Mouse (Mus musculus) frontal cortex, postnatal 25 days (tissue): ENCODE data around the gene Zfp672.
"Not testable (repeated sequence)": the region's sequence is repeated elsewhere in the genome, so short reads cannot be mapped to it uniquely, and the experiment has no call there.

Experiments used
- DNase-seq, 2 experiments: peaks; one replicate each; pipeline ENCODE4 v3.0.0; 2022; ENCODE audit warnings: low spot score in 2 of 2

The Zfp672 gene

GRCm38 (mm10) chr11:58330276-58331148 is at the start of gene Zfp672, which contains the start of gene Sh3bp5l:
Zfp672 (minus strand) TSS chr11:58330339.
Sh3bp5l (plus strand) TSS chr11:58330724.
- DNase-seq, result peak; percentile 80 to 81

- DNase-seq, result no peak
These were observed 49.4 kb upstream of the Zfp672 start for GRCm38 (mm10) chr11:58379516-58379915.

- no peak for DNase-seq
These were observed 48.7 kb upstream of the Zfp672 start, which contains the start of gene Lypd8 for GRCm38 (mm10) chr11:58378763-58379278. Lypd8 (plus strand) TSS chr11:58379043.

GRCm38 (mm10) chr11:58377686-58378085 is 47.5 kb upstream of the Zfp672 start:
- no peak for DNase-seq

DNA sequence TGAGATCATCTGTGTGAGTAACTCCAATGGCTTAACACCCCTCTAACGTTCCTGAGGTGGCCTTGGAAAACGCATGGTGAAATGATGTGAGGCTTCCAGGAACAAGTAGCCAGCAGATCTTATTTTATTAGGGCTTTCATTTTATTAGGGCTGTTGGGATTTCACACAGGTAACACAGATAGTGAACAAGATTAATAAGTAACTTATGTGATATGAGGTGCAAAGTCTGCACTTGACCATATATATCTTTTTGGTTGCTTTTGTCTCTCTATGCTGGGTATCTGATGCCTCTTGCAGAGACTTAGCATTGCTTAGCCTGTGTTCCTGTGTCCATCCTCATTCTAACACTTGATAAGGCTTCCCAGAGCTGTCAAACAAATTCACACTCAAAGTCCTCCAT is 47.1 kb upstream of the Zfp672 start:
- DNase-seq, result no peak

- not testable (repeated sequence) for DNase-seq
These were observed 36.1 kb upstream of the Zfp672 start for GRCm38 (mm10) chr11:58366191-58366590.

DNA sequence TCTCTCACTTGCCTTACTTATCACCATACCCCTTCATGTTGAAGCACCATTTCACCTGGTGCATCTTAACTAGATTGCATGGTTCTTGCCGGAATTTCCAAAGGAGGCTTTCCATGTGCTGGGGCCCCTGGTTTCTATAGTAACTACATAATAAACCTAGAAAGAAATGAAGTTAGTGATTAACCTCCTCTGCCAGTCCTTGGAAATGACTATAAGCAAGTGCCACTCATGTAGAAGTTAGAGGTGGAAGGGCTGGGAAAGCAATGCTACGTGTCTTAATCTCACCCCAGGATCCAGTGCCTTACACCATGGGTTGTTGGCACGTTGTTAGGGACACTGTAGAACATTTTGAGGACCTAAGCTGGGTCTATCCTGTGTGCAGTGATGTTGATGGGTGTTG is 34.3 kb upstream of the Zfp672 start:
- DNase-seq, result no peak

GRCm38 (mm10) chr11:58362562-58362961 is 32.4 kb upstream of the Zfp672 start:
- DNase-seq, result not testable (repeated sequence)

DNA sequence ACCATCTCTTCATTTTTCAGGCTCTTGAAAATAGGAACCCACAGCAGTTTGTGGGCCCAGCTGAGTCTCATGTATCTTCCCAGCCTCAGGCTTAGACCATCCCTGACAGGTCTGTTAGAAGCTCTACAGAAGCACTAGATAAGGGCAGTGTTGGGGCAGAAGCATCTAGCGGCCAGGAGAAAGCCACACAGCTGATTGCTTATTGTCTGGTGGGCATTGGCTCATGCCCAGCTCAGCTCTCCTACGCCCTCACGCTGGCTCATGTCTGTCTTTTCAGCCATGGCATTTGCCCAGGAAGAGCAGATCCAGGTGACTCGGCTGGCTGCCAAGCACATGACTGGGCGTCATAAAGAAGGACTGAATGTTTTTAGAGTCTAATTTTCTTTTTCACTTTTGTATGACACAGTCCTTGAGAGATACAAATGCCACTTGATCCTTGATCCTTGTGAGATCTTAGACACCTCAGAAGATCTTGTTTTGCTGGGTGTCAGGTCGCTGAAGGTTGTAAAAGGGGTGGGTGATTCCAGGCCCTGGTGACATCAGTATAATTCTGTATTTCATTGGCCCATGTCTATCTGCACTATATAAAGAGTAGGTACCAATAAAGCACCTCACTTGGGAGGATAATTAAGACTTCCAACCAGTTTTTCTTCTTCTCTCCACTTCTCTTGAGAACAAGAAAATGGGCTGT is 27.9 kb upstream of the Zfp672 start:
- DNase-seq, result no peak

- no peak for DNase-seq
These were observed 26.9 kb upstream of the Zfp672 start for GRCm38 (mm10) chr11:58357042-58357441.

- no peak for DNase-seq
These were observed 24.8 kb upstream of the Zfp672 start for GRCm38 (mm10) chr11:58354927-58355326.

GRCm38 (mm10) chr11:58354476-58354875 is 24.3 kb upstream of the Zfp672 start:
- DNase-seq, result peak in 1 of 2 experiments; percentile 21

- DNase-seq, result no peak
These were observed 23.6 kb upstream of the Zfp672 start for GRCm38 (mm10) chr11:58353709-58354108.

DNA sequence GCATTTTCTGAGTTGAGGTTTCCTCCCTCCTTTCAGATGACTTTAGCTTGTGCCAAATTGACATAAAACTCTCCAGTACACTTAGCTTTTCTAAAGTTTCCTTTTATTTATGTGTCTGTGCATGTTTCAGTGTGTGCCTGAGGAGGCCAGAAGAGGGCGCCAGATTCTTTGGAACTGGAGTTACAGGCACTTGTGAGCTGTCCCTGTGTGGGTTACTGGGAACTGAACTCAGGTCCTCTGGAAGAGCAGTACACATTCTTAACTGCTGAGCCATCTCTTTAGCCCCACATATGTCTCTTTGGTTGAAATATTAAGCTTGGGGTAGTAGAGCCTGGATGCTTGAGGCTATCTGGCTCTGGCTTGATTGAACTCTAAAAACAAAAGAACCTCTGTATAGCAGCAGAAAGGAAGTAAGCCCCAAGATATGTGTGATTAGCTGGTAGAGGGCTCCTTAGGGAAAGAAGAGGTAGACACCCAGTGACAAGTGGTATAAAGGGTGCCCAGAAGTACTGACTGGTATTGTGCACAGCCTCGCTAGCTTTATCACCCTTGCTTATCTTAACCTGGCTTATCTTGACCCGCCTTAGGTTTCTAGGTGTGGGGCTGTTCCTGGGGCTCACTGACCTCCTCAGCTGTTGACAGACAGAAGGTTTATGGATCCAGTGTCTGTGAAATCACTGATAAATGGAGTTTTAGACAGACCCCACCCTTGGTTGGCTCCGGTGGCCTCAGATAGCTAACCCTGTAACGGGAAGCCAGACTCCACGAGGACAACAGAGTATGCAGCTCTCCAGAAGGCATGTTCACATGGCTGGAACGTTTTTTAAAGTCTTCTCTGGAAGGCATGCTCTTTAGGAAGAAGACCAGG is 22.8 kb upstream of the Zfp672 start:
- no peak for DNase-seq

GRCm38 (mm10) chr11:58351179-58351578 is 21.0 kb upstream of the Zfp672 start:
- no peak for DNase-seq

- DNase-seq, result no peak
These were observed 20.5 kb upstream of the Zfp672 start for GRCm38 (mm10) chr11:58350628-58351027.

DNA sequence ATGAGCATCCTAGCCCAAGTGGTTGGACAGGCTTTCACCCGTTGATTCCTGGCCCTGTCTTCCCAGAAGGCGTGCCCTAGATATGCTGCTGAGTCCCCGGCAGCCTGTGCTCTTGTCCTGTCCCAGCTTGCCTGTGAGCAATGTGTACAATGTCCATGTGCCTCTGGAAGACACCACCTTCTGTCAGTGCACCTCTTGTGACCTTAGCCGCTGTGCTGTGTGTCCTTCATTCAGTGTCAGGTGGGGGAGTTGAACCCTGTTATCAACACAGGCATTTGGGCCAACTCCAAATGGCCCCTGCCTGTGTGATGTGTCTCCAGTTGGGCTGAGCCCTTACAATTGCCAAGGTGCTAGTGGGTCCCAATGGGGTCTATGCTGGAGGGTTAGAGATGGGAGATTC is 16.6 kb upstream of the Zfp672 start:
- no peak for DNase-seq

DNA sequence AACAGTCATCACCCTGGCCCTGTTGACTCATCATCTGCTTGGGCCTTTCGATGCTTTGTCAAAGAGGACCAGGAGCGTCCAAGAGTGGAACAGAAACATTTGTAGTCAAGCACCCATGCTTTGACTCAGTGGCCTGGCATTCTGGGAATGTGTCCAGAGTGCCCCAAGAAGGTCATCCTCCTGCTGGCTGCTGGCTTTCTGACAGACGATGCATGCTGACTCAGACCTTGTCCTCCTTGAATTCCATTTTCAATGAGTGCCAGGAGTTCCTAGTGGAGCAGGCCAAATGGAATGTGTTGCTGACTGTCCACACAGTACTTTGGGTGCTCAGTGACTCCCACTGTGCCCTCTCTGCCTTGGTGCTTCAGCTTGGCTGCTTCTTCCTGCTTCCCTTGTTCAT is 4.6 kb upstream of the Zfp672 start:
- DNase-seq, result no peak

DNA sequence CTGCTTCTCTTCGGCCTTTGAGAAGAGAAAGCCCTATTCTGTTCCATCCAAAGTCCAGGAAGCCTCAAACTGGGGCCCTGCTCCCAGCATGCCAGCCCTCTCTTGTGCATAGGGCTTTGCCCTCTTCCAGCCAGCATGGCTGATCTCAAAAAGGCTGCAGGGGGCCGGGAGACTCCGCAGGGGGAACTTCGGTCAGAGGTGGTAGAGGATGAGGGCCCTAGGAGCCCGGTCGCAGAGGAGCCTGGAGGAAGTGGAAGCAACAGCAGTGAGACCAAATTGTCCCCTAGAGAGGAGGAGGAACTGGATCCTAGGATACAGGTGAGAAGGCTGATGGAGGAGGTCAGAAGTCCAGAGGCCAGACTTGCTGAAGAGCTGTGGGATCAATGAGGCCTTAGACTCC is 1.4 kb upstream of the Zfp672 start:
- no peak for DNase-seq

DNA sequence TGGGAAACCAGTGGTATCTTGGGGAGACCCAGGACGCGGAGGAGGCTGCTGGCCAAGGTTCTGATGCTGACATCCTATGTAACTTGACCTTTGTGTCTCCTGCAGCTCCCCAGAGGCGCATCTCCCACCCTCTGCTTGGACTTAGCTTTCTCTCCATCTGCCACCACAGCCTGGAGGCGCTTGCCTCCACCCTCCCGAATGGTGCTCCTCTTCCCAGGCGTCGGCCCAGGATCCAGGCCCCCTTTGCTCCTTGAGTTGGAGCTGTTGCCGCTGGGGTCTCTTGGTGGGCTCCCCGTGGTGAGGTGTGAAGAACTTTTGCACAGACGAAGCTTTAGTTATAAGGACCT is 983 bp upstream of the Zfp672 start:
- no peak for DNase-seq

GRCm38 (mm10) chr11:58329906-58330275 is 248 bp downstream of the Zfp672 start:
- no peak for DNase-seq

GRCm38 (mm10) chr11:58326781-58327180 is 3.4 kb downstream of the Zfp672 start:
- no peak for DNase-seq
